Comparison of ENCODE assay signal across 28 mouse cellular contexts in genomic region chr4:108907475-108907874, GRCm38 (mm10). TPM values are rescaled to one million over a fixed set of nuclear protein-coding genes. Genes with fewer than 3 reads are reported as not detected.
DNase-seq lines count a peak whose midpoint lies in the region; ATAC-seq lines count a peak whose summit lies in the region.
"Had no signal": no experiment of that assay in that cellular context is flagged by ENCODE, and none has a peak within 500 bp of the region (broad histone marks: within the 10 kb centered on the region; RNA-seq: fewer than 3 reads in every experiment).

No protein-coding gene starts in this region.

- H3K4me2 ChIP-seq in embryonic facial prominence, embryonic 15.5 days (replicated peaks): no peak overlapping the region
- H3K4me2 ChIP-seq: forebrain, embryonic 12.5 days; heart, embryonic 12.5 days; liver, embryonic 13.5 days; lung, embryonic 14.5 days had no signal

- no peaks in the 10 kb centered on the region for H3K27me3 ChIP-seq in embryonic facial prominence, embryonic 15.5 days
- H3K27me3 ChIP-seq: heart, embryonic 12.5 days had no signal

- peak; percentile 2 for DNase-seq in gastrocnemius, adult 18-20 months (ENCODE audit: low spot score)
- DNase-seq in gastrocnemius, postnatal 25 days: no peak
- DNase-seq in A20 (ENCODE audit: low read depth, low spot score): peak; percentile 26
- DNase-seq in skeletal muscle tissue, adult 2 months (ENCODE audit: low read depth, low spot score): peak; percentile 4
- no peak for DNase-seq in adrenal gland, adult (ENCODE audit: inconsistent age in 2 of 2, low spot score in 1 of 2)
- DNase-seq in cerebellum, postnatal 4 days (ENCODE audit: low spot score in 2 of 2): no peak
- DNase-seq in right cerebral cortex, adult 2 months (ENCODE audit: low spot score in 2 of 2): no peak
- DNase-seq: adrenal gland, adult 2 months; cerebellum, adult 8-10 months; gastrocnemius, adult 2 months; heart, postnatal 10 days; kidney, adult 18-20 months; kidney, postnatal 4 days; layer of hippocampus, adult 9-11 months; liver, embryonic 13.5 days; lung, embryonic 14.5 days; thymus, postnatal 14 days had no signal

- H3K9ac ChIP-seq in embryonic facial prominence, embryonic 15.5 days: no peak overlapping the region
- H3K9ac ChIP-seq: forebrain, embryonic 12.5 days; heart, embryonic 12.5 days; liver, embryonic 13.5 days; lung, embryonic 14.5 days had no signal

- H3K27ac ChIP-seq in embryonic facial prominence, embryonic 15.5 days (replicated peaks): no peak overlapping the region
- H3K27ac ChIP-seq: forebrain, embryonic 12.5 days; gastrocnemius, adult 2 months; hindbrain, embryonic 10.5 days; liver, embryonic 13.5 days; macrophage had no signal

- no peak overlapping the region for H3K4me3 ChIP-seq in embryonic facial prominence, embryonic 15.5 days (replicated peaks)
- H3K4me3 ChIP-seq: forebrain, embryonic 12.5 days; gastrocnemius, adult 2 months; heart, embryonic 12.5 days; hindbrain, embryonic 10.5 days; liver, embryonic 13.5 days; midbrain, embryonic 10.5 days had no signal

- peaks cover 11% of the 10 kb centered on the region; the same call in 1 of the 2 replicates for H3K4me1 ChIP-seq in embryonic facial prominence, embryonic 15.5 days
- H3K4me1 ChIP-seq: liver, embryonic 13.5 days had no signal

- no peaks in the 10 kb centered on the region for H3K9me3 ChIP-seq in embryonic facial prominence, embryonic 15.5 days (replicated peaks)
- H3K9me3 ChIP-seq: forebrain, embryonic 12.5 days; hindbrain, embryonic 10.5 days; liver, embryonic 13.5 days; midbrain, embryonic 10.5 days had no signal

- no peaks in the 10 kb centered on the region for H3K36me3 ChIP-seq in embryonic facial prominence, embryonic 15.5 days
- H3K36me3 ChIP-seq: forebrain, embryonic 12.5 days; heart, embryonic 12.5 days; hindbrain, embryonic 10.5 days; liver, embryonic 13.5 days; midbrain, embryonic 10.5 days had no signal

- peak; percentile 67 for ATAC-seq in embryonic facial prominence, embryonic 15.5 days (ENCODE audit: insufficient number of reproducible peaks, low FRiP score, low TSS enrichment, low read depth)
- ATAC-seq: CD4-positive, CD25-positive, alpha-beta regulatory T cell, adult 4 months; hindbrain, embryonic 16.5 days had no signal

RNA-seq across cellular contexts. Expression of gene Rab3b, which starts 28.6 kb away (rescaled TPM):
- under 1 TPM; 0.14 to 0.21 TPM for total RNA-seq in gastrocnemius, adult 18-20 months (2021)
- total RNA-seq in gastrocnemius, postnatal 25 days (2021): not detected
- 17.9 and 21.7 TPM in 2 replicates for polyA plus RNA-seq in embryonic facial prominence, embryonic 15.5 days (2015; fragmentation: Nextera tagmentation; extraction: Ambion mirVana)
- total RNA-seq: common myeloid progenitor, adult 5-6 weeks had no signal
- polyA plus RNA-seq: CD4-positive, CD25-positive, alpha-beta regulatory T cell, adult 4 months; macrophage had no signal

RNA-seq across cellular contexts. Expression of gene A730015C16Rik, which starts 59.1 kb away (rescaled TPM):
- total RNA-seq in gastrocnemius, adult 18-20 months (2021): not detected
- not detected for total RNA-seq in gastrocnemius, postnatal 25 days (2021)
- 0.83 and 1.6 TPM in 2 replicates for polyA plus RNA-seq in embryonic facial prominence, embryonic 15.5 days (2015; fragmentation: Nextera tagmentation; extraction: Ambion mirVana)
- total RNA-seq: adrenal gland, adult 2 months; heart, postnatal 10 days; left cerebral cortex, adult 18-20 months had no signal
- polyA plus RNA-seq: adrenal gland, adult 2 months; CD4-positive, CD25-positive, alpha-beta regulatory T cell, adult 4 months; gonadal fat pad, adult 2 months; macrophage had no signal

RNA-seq across cellular contexts. Expression of gene Kti12, which starts 59.9 kb away (rescaled TPM):
- total RNA-seq in gastrocnemius, adult 18-20 months (2021): 10 to 100 TPM; 21.2 to 24.5 TPM
- 10 to 100 TPM; 19.7 to 20.7 TPM for total RNA-seq in gastrocnemius, postnatal 25 days (2021)
- polyA plus RNA-seq in embryonic facial prominence, embryonic 15.5 days (2015; fragmentation: Nextera tagmentation; extraction: Ambion mirVana): 44.6 and 47.9 TPM in 2 replicates

Comparison
In these comparisons a context has a peak if more than half of its experiments do, and no peak if none do; other contexts are left out.
1. DNase-seq: peak in gastrocnemius, adult 18-20 months (single experiment), A20 (single experiment) and skeletal muscle tissue, adult 2 months (single experiment); none in gastrocnemius, postnatal 25 days (single experiment), adrenal gland, adult (0 of 2), cerebellum, postnatal 4 days (0 of 2) and right cerebral cortex, adult 2 months (0 of 2).